Mouse (Mus musculus): Measurements from ENCODE around the gene Asf1b.

- TF ChIP-seq CTCF (IDR thresholded peaks at IDR 0.05; ENCODE audit: borderline replicate concordance, extremely low read depth, insufficient read depth, insufficient read length) (no peak), POLR2A (IDR thresholded peaks at IDR 0.05; ENCODE audit: borderline replicate concordance, extremely low read depth, insufficient read depth, insufficient read length, poor library complexity, severe bottlenecking) (no peak)
Observed at GRCm38 (mm10) chr8:83937645-83938044, 17.7 kb upstream of the Asf1b start.

All from brain, embryonic 14.5 days (tissue).